Mouse (Mus musculus) cerebellum, adult 11 months (tissue): Measurements from ENCODE around the gene Pde4dip.

Source experiments
- DNase-seq: peaks from one replicate; pipeline ENCODE4 v3.0.0; 2022

Gene Pde4dip

GRCm38 (mm10) chr3:97682576-97682975 is 205.9 kb downstream of the Pde4dip start:
- DNase-seq, result no peak

- no peak for DNase-seq
Measured at GRCm38 (mm10) chr3:97682159-97682502, 206.4 kb downstream of the Pde4dip start.

GRCm38 (mm10) chr3:97681321-97682158 is 207.0 kb downstream of the Pde4dip start:
- peak; percentile 42 for DNase-seq

GRCm38 (mm10) chr3:97680631-97681320 is 207.7 kb downstream of the Pde4dip start:
- peak; percentile 65 for DNase-seq

GRCm38 (mm10) chr3:97678416-97678815 is 210.1 kb downstream of the Pde4dip start:
- DNase-seq, result no peak

- DNase-seq, result no peak
Measured at GRCm38 (mm10) chr3:97676126-97676525, 212.4 kb downstream of the Pde4dip start.

- no peak for DNase-seq
Measured at GRCm38 (mm10) chr3:97674644-97675110, 213.8 kb downstream of the Pde4dip start, which contains the start of gene Gm17651. TSS of gene Gm17651 (minus strand) at chr3:97674694.

GRCm38 (mm10) chr3:97667093-97667675 is 221.3 kb downstream of the Pde4dip start:
- DNase-seq, result no peak

GRCm38 (mm10) chr3:97666154-97666553 is 222.4 kb downstream of the Pde4dip start:
- DNase-seq, result no peak

GRCm38 (mm10) chr3:97665525-97665924 is 223.0 kb downstream of the Pde4dip start:
- DNase-seq, result no peak

- DNase-seq, result no peak
Measured at GRCm38 (mm10) chr3:97661206-97661605, 227.3 kb downstream of the Pde4dip start.

GRCm38 (mm10) chr3:97659746-97660145 is 228.8 kb downstream of the Pde4dip start:
- DNase-seq, result no peak

GRCm38 (mm10) chr3:97658426-97659193 is 229.9 kb downstream of the Pde4dip start:
- peak; percentile 32 for DNase-seq

GRCm38 (mm10) chr3:97657655-97658411 is 230.7 kb downstream of the Pde4dip start, which contains the start of gene Prkab2:
TSS of gene Prkab2 (plus strand) at chr3:97658193.
- DNase-seq, result peak; percentile 99

GRCm38 (mm10) chr3:97654901-97655300 is 233.6 kb downstream of the Pde4dip start:
- DNase-seq, result no peak

- DNase-seq, result no peak
Measured at GRCm38 (mm10) chr3:97653781-97654180, 234.7 kb downstream of the Pde4dip start.

GRCm38 (mm10) chr3:97651604-97652003 is 236.9 kb downstream of the Pde4dip start:
- no peak for DNase-seq

GRCm38 (mm10) chr3:97649469-97649868 is 239.0 kb downstream of the Pde4dip start:
- no peak for DNase-seq

- no peak for DNase-seq
Measured at GRCm38 (mm10) chr3:97649022-97649421, 239.5 kb downstream of the Pde4dip start.

GRCm38 (mm10) chr3:97648518-97648917 is 240.0 kb downstream of the Pde4dip start:
- no peak for DNase-seq

- DNase-seq, result no peak
Measured at GRCm38 (mm10) chr3:97642001-97642400, 246.5 kb downstream of the Pde4dip start.

GRCm38 (mm10) chr3:97641396-97641795 is 247.1 kb downstream of the Pde4dip start:
- DNase-seq, result no peak
